Mouse (Mus musculus) MEL (cell line): ENCODE data around the gene Gpr143. TPM values are rescaled to one million over a fixed set of nuclear protein-coding genes. Genes with fewer than 3 reads are reported as not detected.
A peak's percentile ranks its signal among the peaks of the same experiment; 100 is the strongest.
"Not testable (repeated sequence)": the region's sequence is repeated elsewhere in the genome, so short reads cannot be mapped to it uniquely, and the experiment has no call there.

Source experiments
- DNase-seq: peaks from one replicate; pipeline ENCODE4 v3.0.0; 2011; ENCODE audit warnings: low read depth, low spot score
- H3K27ac ChIP-seq: 2 replicates; pipeline ENCODE4 v1.5.1; 2012; ENCODE audit warnings: low read depth, mild to moderate bottlenecking, control low read depth, low read length, moderate library complexity; ENCODE audit not compliant: control insufficient read depth
- H3K27me3 ChIP-seq, 2 experiments: fragments of 150-350 bp in 1 of 2; sonication (generic) in 1 of 2; 2 replicates each; pipeline ENCODE4 v1.6.1; 2012; ENCODE audit warnings: low read length in 2 of 2, mild to moderate bottlenecking in 2 of 2, improper control_type of control experiment in 1 of 2, moderate library complexity in 1 of 2; ENCODE audit not compliant: insufficient read depth in 2 of 2, control insufficient read depth in 1 of 2
- H3K36me3 ChIP-seq, 2 experiments: 2 replicates each; pipeline ENCODE4 v1.6.1; 2012 to 2014; ENCODE audit warnings: low read length in 2 of 2, improper control_type of control experiment in 1 of 2, inconsistent platforms in 1 of 2, mild to moderate bottlenecking in 1 of 2; ENCODE audit not compliant: insufficient read depth in 2 of 2, control insufficient read depth in 1 of 2
- H3K4me1 ChIP-seq, 2 experiments: fragments of 150-350 bp in 1 of 2; sonication (generic) in 1 of 2; 2 replicates each; pipeline ENCODE4 v1.6.1; 2012; ENCODE audit warnings: low read length in 2 of 2, improper control_type of control experiment in 1 of 2, mild to moderate bottlenecking in 1 of 2; ENCODE audit not compliant: insufficient read depth in 2 of 2, control insufficient read depth in 1 of 2
- H3K4me3 ChIP-seq, 2 experiments: fragments of 150-350 bp in 1 of 2; sonication (generic) in 1 of 2; 2 replicates each; pipeline ENCODE4 v1.5.1; 2012; ENCODE audit warnings: low read depth in 2 of 2, low read length in 2 of 2, mild to moderate bottlenecking in 2 of 2, moderate library complexity in 2 of 2, control low read depth in 1 of 2, improper control_type of control experiment in 1 of 2; ENCODE audit not compliant: control insufficient read depth in 1 of 2, insufficient read depth in 1 of 2
- H3K79me2 ChIP-seq: 2 replicates; pipeline ENCODE4 v1.6.1; 2012; ENCODE audit warnings: mild to moderate bottlenecking, low read length, moderate library complexity; ENCODE audit not compliant: control insufficient read depth, poor library complexity, insufficient read depth
- H3K9ac ChIP-seq: 2 replicates; pipeline ENCODE4 v1.6.1; 2012; ENCODE audit warnings: low read depth, mild to moderate bottlenecking, control low read depth, low read length, moderate library complexity; ENCODE audit not compliant: control insufficient read depth, poor library complexity, severe bottlenecking
- H3K9me3 ChIP-seq: fragments of 150-350 bp; sonication (generic); replicated peaks from 2 replicates; pipeline ENCODE4 v1.6.1; 2012; ENCODE audit warnings: mild to moderate bottlenecking, low read length, improper control_type of control experiment, moderate library complexity; ENCODE audit not compliant: insufficient read depth
- CHD1 ChIP-seq: IDR thresholded peaks from 2 replicates; pipeline ENCODE4 v1.6.1; 2012; ENCODE audit warnings: low read depth, mild to moderate bottlenecking, inconsistent platforms, low read length, improper control_type of control experiment
- CTCF ChIP-seq, 3 experiments: IDR thresholded peaks in 2 of 3; conservative IDR thresholded peaks in 1 of 3; 2 replicates each; pipeline ENCODE4 v1.5.1; 2011 to 2012; ENCODE audit warnings: low read length in 3 of 3, low read depth in 2 of 3, mild to moderate bottlenecking in 2 of 3, improper control_type of control experiment in 1 of 3, inconsistent platforms in 1 of 3, mixed read lengths in 1 of 3, moderate library complexity in 1 of 3; ENCODE audit not compliant: control insufficient read depth in 1 of 3, insufficient read depth in 1 of 3, poor library complexity in 1 of 3, severe bottlenecking in 1 of 3
- MYC ChIP-seq: IDR thresholded peaks from 2 replicates; pipeline ENCODE4 v1.6.1; 2011; ENCODE audit warnings: low read depth, mild to moderate bottlenecking, low read length, improper control_type of control experiment, moderate library complexity
- RAD21 ChIP-seq: IDR thresholded peaks from 2 replicates; pipeline ENCODE4 v1.6.1; 2011; ENCODE audit warnings: mild to moderate bottlenecking, low read depth, low read length, improper control_type of control experiment
- SMC3 ChIP-seq: IDR thresholded peaks from 2 replicates; pipeline ENCODE4 v1.6.1; 2011; ENCODE audit warnings: low read depth, low read length, improper control_type of control experiment
- ZC3H11A ChIP-seq: IDR thresholded peaks from 2 replicates; pipeline ENCODE4 v1.6.1; 2012; ENCODE audit warnings: low read depth, mild to moderate bottlenecking, inconsistent platforms, low read length, improper control_type of control experiment
- polyA plus RNA-seq, 2 experiments: library from polyadenylated mRNA; stranded (reverse) in 1 of 2; unstranded in 1 of 2; fragments of >175 nt in 1 of 2; fragments of >200 nt in 1 of 2; gene quantifications; 2 replicates each; pipeline versions ENCODE4 v1.2.1 to v1.2.4; 2012; ENCODE audit warnings: low replicate concordance in 2 of 2, low read depth in 1 of 2; ENCODE audit not compliant: insufficient read length in 2 of 2, insufficient read depth in 1 of 2, missing spikeins in 1 of 2
- total RNA-seq: library from RNA; depleted of rRNA; stranded (reverse); fragments of 300-350 nt; gene quantifications from 2 replicates; pipeline ENCODE4 v1.2.3, GENCODE M21; 2012; rRNA removed

Gene Gpr143
- total and polyA plus RNA-seq, 3 experiments = not detected

GRCm38 (mm10) chrX:152834940-152835339 lies 53.2 kb downstream of the Gpr143 start:
- H3K9ac ChIP-seq = not testable (repeated sequence)
- TF ChIP-seq CTCF (IDR thresholded peaks at IDR 0.05 in 2 of 3, conservative IDR thresholded peaks at IDR 0.05 in 1 of 3; ENCODE audit: control insufficient read depth in 1 of 3, insufficient read depth in 1 of 3, low read depth in 2 of 3, low read length in 3 of 3, poor library complexity in 1 of 3, severe bottlenecking in 1 of 3) = peak; percentile 44 to 72 (median 49)
- TF ChIP-seq SMC3 = peak; percentile 70
- peak; percentile 79 for TF ChIP-seq RAD21
- TF ChIP-seq ZC3H11A = peak; percentile 40

GRCm38 (mm10) chrX:152855076-152855772 lies 73.5 kb downstream of the Gpr143 start:
- Histone ChIP-seq H3K4me3 (no peak overlapping the region), H3K4me1 (no peaks in the 10 kb centered on the region), H3K9ac (no peak overlapping the region), H3K27me3 (no peaks in the 10 kb centered on the region), H3K36me3 (no peaks in the 10 kb centered on the region), H3K27ac (no peak overlapping the region), H3K9me3 (no peaks in the 10 kb centered on the region), H3K79me2 (no peaks in the 10 kb centered on the region)
- DNase-seq = no peak
- TF ChIP-seq ZC3H11A = no peak
- no peak for TF ChIP-seq CHD1
- TF ChIP-seq CTCF (IDR thresholded peaks at IDR 0.05 in 2 of 3, conservative IDR thresholded peaks at IDR 0.05 in 1 of 3; ENCODE audit: control insufficient read depth in 1 of 3, insufficient read depth in 1 of 3, low read depth in 2 of 3, low read length in 3 of 3, poor library complexity in 1 of 3, severe bottlenecking in 1 of 3) = no peak
- TF ChIP-seq MYC = no peak

More at GRCm38 (mm10) chrX:152834940-152835339, 53.2 kb downstream of the Gpr143 start:
- H3K4me1 ChIP-seq, H3K9me3 ChIP-seq, H3K27me3 ChIP-seq, H3K36me3 ChIP-seq, H3K4me3 ChIP-seq, H3K79me2 ChIP-seq, H3K27ac ChIP-seq: not testable (repeated sequence)
- peak; percentile 61 for DNase-seq

Other genes starting within 250 kb of the Gpr143 start
- not detected in 2 replicates for gene Cldn34a, start 218.6 kb upstream of the Gpr143 start, total RNA-seq
- gene Cldn34a, start 218.6 kb upstream of the Gpr143 start, polyA plus RNA-seq = not detected
- not detected in 2 replicates for gene Shroom2, start 12.5 kb upstream of the Gpr143 start, total RNA-seq
- gene Shroom2, start 12.5 kb upstream of the Gpr143 start, polyA plus RNA-seq = not detected
- not detected in 2 replicates for gene Usp51, start 224.5 kb downstream of the Gpr143 start, total RNA-seq
- not detected for gene Usp51, start 224.5 kb downstream of the Gpr143 start, polyA plus RNA-seq